Mouse (Mus musculus) stomach, postnatal 0 days (tissue): ENCODE data around the gene Lrrfip2.

Source experiments
- CTCF ChIP-seq: IDR thresholded peaks from 2 replicates; pipeline ENCODE4 v1.5.1; 2016; ENCODE audit warnings: antibody characterized with exemption, low read depth, mild to moderate bottlenecking, moderate library complexity
- EP300 ChIP-seq: optimal IDR thresholded peaks from 2 replicates; pipeline ENCODE3; 2016; ENCODE audit warnings: antibody characterized with exemption

- TF ChIP-seq CTCF (no peak), EP300 (no peak)
These were observed 29.4 kb upstream of the Lrrfip2 start for GRCm38 (mm10) chr9:111087960-111088359.
